Comparison of ENCODE assay signal across 15 mouse cellular contexts in genomic region chr10:63054586-63054985, GRCm38 (mm10). TPM values are rescaled to one million over a fixed set of nuclear protein-coding genes. Genes with fewer than 3 reads are reported as not detected.
A peak's percentile ranks its signal among the peaks of the same experiment; 100 is the strongest.
DNase-seq lines count a peak whose midpoint lies in the region; ATAC-seq and TF ChIP-seq lines count a peak whose summit lies in the region.
"Had no signal": no experiment of that assay in that cellular context is flagged by ENCODE, and none has a peak within 500 bp of the region (broad histone marks: within the 10 kb centered on the region; RNA-seq: fewer than 3 reads in every experiment).

No protein-coding gene starts in this region.

- no peak for ATAC-seq in kidney, postnatal 0 days (replicated peaks; ENCODE audit: low FRiP score, low read depth)
- ATAC-seq: forebrain, embryonic 13.5 days had no signal

- H3K36me3 ChIP-seq in kidney, postnatal 0 days (ENCODE audit: insufficient read depth, low read length), result no peaks in the 10 kb centered on the region
- H3K36me3 ChIP-seq: embryonic facial prominence, embryonic 13.5 days; heart, embryonic 15.5 days; limb, embryonic 13.5 days; midbrain, embryonic 12.5 days had no signal

- no peaks in the 10 kb centered on the region for H3K9me3 ChIP-seq in kidney, postnatal 0 days (replicated peaks; ENCODE audit: low read length)
- H3K9me3 ChIP-seq: embryonic facial prominence, embryonic 13.5 days; forebrain, embryonic 13.5 days; heart, embryonic 15.5 days; limb, embryonic 13.5 days; midbrain, embryonic 12.5 days had no signal

- no peak for TF ChIP-seq POLR2A in brain, embryonic 14.5 days (IDR thresholded peaks at IDR 0.05; ENCODE audit: borderline replicate concordance, extremely low read depth, insufficient read depth, insufficient read length, poor library complexity, severe bottlenecking)

- H3K9ac ChIP-seq in kidney, postnatal 0 days (ENCODE audit: low read depth, low read length), result no peak overlapping the region
- H3K9ac ChIP-seq: embryonic facial prominence, embryonic 13.5 days; forebrain, embryonic 13.5 days; heart, embryonic 15.5 days; limb, embryonic 13.5 days; midbrain, embryonic 12.5 days had no signal

- H3K4me1 ChIP-seq in kidney, postnatal 0 days (replicated peaks; ENCODE audit: insufficient read depth, low read length), result no peaks in the 10 kb centered on the region
- H3K4me1 ChIP-seq: embryonic facial prominence, embryonic 13.5 days; forebrain, embryonic 13.5 days; limb, embryonic 13.5 days; midbrain, embryonic 12.5 days had no signal

- TF ChIP-seq CTCF in kidney, postnatal 0 days (IDR thresholded peaks at IDR 0.05; ENCODE audit: low read depth), result peak; percentile 7; the same call in 1 of the 2 replicates
- TF ChIP-seq CTCF in brain, embryonic 14.5 days (IDR thresholded peaks at IDR 0.05; ENCODE audit: borderline replicate concordance, extremely low read depth, insufficient read depth, insufficient read length), result peak; percentile 15; the same call in 1 of the 2 replicates

- WGBS in kidney, postnatal 0 days, result 81% methylated on average over 2 of the region's 2 CpGs

- no peak overlapping the region for H3K4me3 ChIP-seq in kidney, postnatal 0 days (replicated peaks; ENCODE audit: low read depth, low read length)
- H3K4me3 ChIP-seq: embryonic facial prominence, embryonic 13.5 days; forebrain, embryonic 13.5 days; heart, embryonic 15.5 days; limb, embryonic 13.5 days; midbrain, embryonic 12.5 days had no signal

- H3K4me2 ChIP-seq in kidney, postnatal 0 days (ENCODE audit: low read length), result no peak overlapping the region
- H3K4me2 ChIP-seq: embryonic facial prominence, embryonic 13.5 days; forebrain, embryonic 13.5 days; heart, embryonic 15.5 days; limb, embryonic 13.5 days; midbrain, embryonic 12.5 days had no signal

- H3K27me3 ChIP-seq in kidney, postnatal 0 days (ENCODE audit: insufficient read depth, low read length), result no peaks in the 10 kb centered on the region
- H3K27me3 ChIP-seq: embryonic facial prominence, embryonic 13.5 days; forebrain, embryonic 13.5 days; heart, embryonic 15.5 days; limb, embryonic 13.5 days; midbrain, embryonic 12.5 days had no signal

- no peak overlapping the region for H3K27ac ChIP-seq in kidney, postnatal 0 days
- H3K27ac ChIP-seq: embryonic facial prominence, embryonic 13.5 days; forebrain, embryonic 13.5 days; heart, embryonic 15.5 days; limb, embryonic 13.5 days; midbrain, embryonic 12.5 days had no signal

- no peak for DNase-seq in kidney, postnatal 0 days (ENCODE audit: low spot score)
- no peak for DNase-seq in kidney, adult 18-20 months
- peak; percentile 36 for DNase-seq in thymus, postnatal 4 days
- DNase-seq in thymus, adult 18-20 months, result no peak
- DNase-seq in brain, embryonic 14.5 days (ENCODE audit: low read depth), result no peak
- no peak for DNase-seq in adipocyte (ENCODE audit: low spot score)
- DNase-seq in cerebellum, adult 9-10 months, result no peak
- DNase-seq: kidney, postnatal 25 days; lung, postnatal 10 days had no signal

RNA-seq across cellular contexts. Expression of gene Pbld1, which starts 5.4 kb away (rescaled TPM):
- polyA plus RNA-seq in kidney, postnatal 0 days (2015; fragmentation: Nextera tagmentation; extraction: Ambion mirVana), result 13.7 and 16.0 TPM in 2 replicates
- polyA plus RNA-seq in brain, embryonic 14.5 days (2012; rRNA removed), result 0.12 and 0.33 TPM in 2 replicates

RNA-seq across cellular contexts. Expression of gene Pbld2, which starts 30.5 kb away (rescaled TPM):
- polyA plus RNA-seq in kidney, postnatal 0 days (2015; fragmentation: Nextera tagmentation; extraction: Ambion mirVana), result 11.6 and 12.6 TPM in 2 replicates
- polyA plus RNA-seq in brain, embryonic 14.5 days (2012; rRNA removed), result 1.7 and 1.9 TPM in 2 replicates

RNA-seq across cellular contexts. Expression of gene Hnrnph3, which starts 30.6 kb away (rescaled TPM):
- 56.7 and 57.8 TPM in 2 replicates for polyA plus RNA-seq in kidney, postnatal 0 days (2015; fragmentation: Nextera tagmentation; extraction: Ambion mirVana)
- 137 and 177 TPM in 2 replicates for polyA plus RNA-seq in brain, embryonic 14.5 days (2012; rRNA removed)

RNA-seq across cellular contexts. Expression of gene Atoh7, which starts 44.9 kb away (rescaled TPM):
- polyA plus RNA-seq in kidney, postnatal 0 days (2015; fragmentation: Nextera tagmentation; extraction: Ambion mirVana), result 0.22 and 0.26 TPM in 2 replicates
- polyA plus RNA-seq in brain, embryonic 14.5 days (2012; rRNA removed), result 0.54 and 3.1 TPM in 2 replicates
- polyA plus RNA-seq: embryonic facial prominence, embryonic 13.5 days; heart, embryonic 15.5 days; spleen, adult 2 months had no signal

Comparison
In these comparisons a context has a peak if more than half of its experiments do, and no peak if none do; other contexts are left out.
1. RNA of gene Pbld1, which starts 5.4 kb away (polyA plus RNA-seq): 13.7 to 16.0 TPM in kidney, postnatal 0 days; 0.12 to 0.33 TPM in brain, embryonic 14.5 days; every median in the first group is over 10 times any median in the second.